Mouse (Mus musculus) testis, adult 2 months (tissue): ENCODE measurements around the gene Bicdl1.

Experiments used
- CTCF ChIP-seq: fragments of 200-500 bp; IDR thresholded peaks from 2 replicates; pipeline ENCODE4 v1.5.1; 2012; ENCODE audit warnings: low read depth, mild to moderate bottlenecking, inconsistent platforms, low read length, moderate library complexity; ENCODE audit not compliant: control insufficient read depth, insufficient read depth, insufficient replicate concordance
- POLR2A ChIP-seq: fragments of 200-500 bp; IDR thresholded peaks from 2 replicates; pipeline ENCODE4 v1.6.1; 2012; ENCODE audit warnings: low read depth, mild to moderate bottlenecking, inconsistent platforms, low read length, moderate library complexity; ENCODE audit not compliant: control insufficient read depth

DNA sequence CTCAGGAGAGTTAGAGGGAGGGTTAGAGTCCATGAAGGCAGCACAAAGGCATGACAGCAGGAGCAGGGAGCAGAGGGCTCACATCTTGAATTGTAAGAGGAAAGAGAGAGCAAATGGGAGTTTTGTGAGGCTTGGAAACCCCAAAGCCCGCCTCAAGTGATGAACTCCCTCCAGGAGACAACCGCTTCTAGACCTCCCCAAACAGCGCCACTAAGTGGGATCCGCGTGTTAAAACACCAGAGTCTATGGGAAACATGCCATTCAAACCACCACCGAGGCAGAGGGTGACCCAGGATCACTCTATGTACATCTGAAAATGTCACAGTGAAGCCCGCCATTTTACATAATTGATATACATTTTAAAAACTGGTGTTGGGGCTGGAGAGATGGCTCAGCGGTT, 26.1 kb upstream of the Bicdl1 start:
- no peak for TF ChIP-seq CTCF
- TF ChIP-seq POLR2A = no peak
